Mouse (Mus musculus): ENCODE results near the gene Rabac1. TPM values are rescaled to one million over a fixed set of nuclear protein-coding genes. Genes with fewer than 3 reads are reported as not detected.

Rabac1 gene
- polyA plus RNA-seq, 1 experiment from 2014 or later, result 101 TPM

- DNase-seq (ENCODE audit: low spot score), result no peak
- no peak overlapping the region for H3K27ac ChIP-seq (ENCODE audit: low read depth, low read length)
- ATAC-seq (replicated peaks; ENCODE audit: low FRiP score), result no peak
- H3K4me1 ChIP-seq (replicated peaks; ENCODE audit: control insufficient read depth, insufficient read depth, low read length), result 0 out of 2 replicates have a peak, but pooled peaks cover 2% of the 10 kb centered on the region
- no peak overlapping the region for H3K4me3 ChIP-seq (ENCODE audit: low read depth, low read length)
- H3K9ac ChIP-seq (ENCODE audit: low read depth, low read length), result no peak overlapping the region
- no peaks in the 10 kb centered on the region for H3K9me3 ChIP-seq (ENCODE audit: control insufficient read depth, low read length)
- no peak overlapping the region for H3K4me2 ChIP-seq
- peaks cover 73% of the 10 kb centered on the region for H3K27me3 ChIP-seq (replicated peaks; ENCODE audit: control insufficient read depth, insufficient read depth, low read length)
- WGBS, result 61% methylated on average over 6 of the region's 6 CpGs
- peaks cover 2% of the 10 kb centered on the region; the same call in 1 of the 2 replicates for H3K36me3 ChIP-seq (ENCODE audit: control insufficient read depth, insufficient read depth, low read length)
Observed at GRCm38 (mm10) chr7:24930475-24930874, 42.1 kb downstream of the Rabac1 start.

Small RNAs within 50 kb of the gene (microRNA-seq; reads per million reads assigned to microRNA genes)
- 1.8 reads per million for gene Mir7046 (ENCODE audit: borderline number of aligned reads)
- not detected for gene Mir7047 (ENCODE audit: borderline number of aligned reads)

Other genes with a start within 250 kb of the Rabac1 start
- gene Gm4763, start 245.8 kb downstream of the Rabac1 start, polyA plus RNA-seq (2014; fragmentation: Nextera tagmentation; extraction: Ambion mirVana), result not detected in 2 replicates
- gene Cd177, start 212.4 kb downstream of the Rabac1 start, polyA plus RNA-seq (2014; fragmentation: Nextera tagmentation; extraction: Ambion mirVana), result 0.31 and 0.33 TPM in 2 replicates
- not detected in 2 replicates for gene Ceacam10, start 195.5 kb downstream of the Rabac1 start, polyA plus RNA-seq (2014; fragmentation: Nextera tagmentation; extraction: Ambion mirVana)
- 5.0 and 5.8 TPM in 2 replicates for gene Gm9844, start 110.5 kb downstream of the Rabac1 start, polyA plus RNA-seq (2014; fragmentation: Nextera tagmentation; extraction: Ambion mirVana)
- not detected in 2 replicates for gene Lypd4, start 102.8 kb downstream of the Rabac1 start, polyA plus RNA-seq (2014; fragmentation: Nextera tagmentation; extraction: Ambion mirVana)
- gene Dmrtc2, start 102.7 kb downstream of the Rabac1 start, polyA plus RNA-seq (2014; fragmentation: Nextera tagmentation; extraction: Ambion mirVana), result not detected in 2 replicates
- gene Rps19, start 88.4 kb downstream of the Rabac1 start, polyA plus RNA-seq (2014; fragmentation: Nextera tagmentation; extraction: Ambion mirVana), result 2,415 and 2,620 TPM in 2 replicates
- 0.12 TPM in 1 of 2 replicates, not detected in the other for gene Cd79a, start 75.4 kb downstream of the Rabac1 start, polyA plus RNA-seq (2014; fragmentation: Nextera tagmentation; extraction: Ambion mirVana)
- gene Arhgef1, start 69.8 kb downstream of the Rabac1 start, polyA plus RNA-seq (2014; fragmentation: Nextera tagmentation; extraction: Ambion mirVana), result 98.6 and 103 TPM in 2 replicates
- not detected in 2 replicates for gene Gm4881, start 28.3 kb downstream of the Rabac1 start, polyA plus RNA-seq (2014; fragmentation: Nextera tagmentation; extraction: Ambion mirVana)
- gene Atp1a3, start 33.2 kb upstream of the Rabac1 start, polyA plus RNA-seq (2014; fragmentation: Nextera tagmentation; extraction: Ambion mirVana), result 1.4 and 1.5 TPM in 2 replicates
- 3.5 and 5.3 TPM in 2 replicates for gene Grik5, start 99.6 kb upstream of the Rabac1 start, polyA plus RNA-seq (2014; fragmentation: Nextera tagmentation; extraction: Ambion mirVana)
- gene Zfp574, start 99.8 kb upstream of the Rabac1 start, polyA plus RNA-seq (2014; fragmentation: Nextera tagmentation; extraction: Ambion mirVana), result 22.8 and 23.1 TPM in 2 replicates
- 2.2 and 3.2 TPM in 2 replicates for gene Pou2f2, start 207.0 kb upstream of the Rabac1 start, polyA plus RNA-seq (2014; fragmentation: Nextera tagmentation; extraction: Ambion mirVana)
- 19.6 and 21.1 TPM in 2 replicates for gene Dedd2, start 247.9 kb upstream of the Rabac1 start, polyA plus RNA-seq (2014; fragmentation: Nextera tagmentation; extraction: Ambion mirVana)
- gene Zfp526, start 248.7 kb upstream of the Rabac1 start, polyA plus RNA-seq (2014; fragmentation: Nextera tagmentation; extraction: Ambion mirVana), result 4.0 and 4.2 TPM in 2 replicates